Mouse (Mus musculus) E14TG2a.4 (cell line): ENCODE results near the gene Ccr8.

Experiments
- CTCF ChIP-seq: conservative IDR thresholded peaks from 2 replicates; pipeline ENCODE4 v1.5.1; 2014; ENCODE audit warnings: low read length
- NANOG ChIP-seq: IDR thresholded peaks from 2 replicates; pipeline ENCODE4 v1.6.1; 2014; ENCODE audit warnings: borderline replicate concordance, low read length, mixed read lengths
- POU5F1 ChIP-seq: IDR thresholded peaks from 2 replicates; pipeline ENCODE4 v1.6.1; 2014; ENCODE audit warnings: low read length, borderline replicate concordance

DNA sequence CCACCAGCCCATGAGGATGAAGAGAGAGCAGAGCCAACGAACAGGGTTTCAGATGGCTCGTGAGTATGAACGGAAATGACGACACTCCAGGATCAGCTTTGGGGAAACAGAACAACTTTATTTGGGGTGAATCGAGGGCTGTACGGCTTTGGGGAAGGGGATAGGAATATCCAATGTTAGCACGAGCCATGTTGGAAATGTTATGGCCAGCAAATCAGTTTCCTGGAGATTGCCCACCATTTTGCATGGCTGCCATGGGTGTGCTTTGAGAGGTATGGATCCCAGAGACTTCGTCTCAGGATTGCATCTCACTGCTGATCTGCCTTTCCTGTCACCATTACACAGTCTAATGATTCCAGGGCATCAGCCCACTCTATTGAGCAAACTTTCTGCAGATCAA is 7.4 kb downstream of the Ccr8 start:
- TF ChIP-seq CTCF (no peak), NANOG (no peak), POU5F1 (no peak)
